In the genomic region with DNA sequence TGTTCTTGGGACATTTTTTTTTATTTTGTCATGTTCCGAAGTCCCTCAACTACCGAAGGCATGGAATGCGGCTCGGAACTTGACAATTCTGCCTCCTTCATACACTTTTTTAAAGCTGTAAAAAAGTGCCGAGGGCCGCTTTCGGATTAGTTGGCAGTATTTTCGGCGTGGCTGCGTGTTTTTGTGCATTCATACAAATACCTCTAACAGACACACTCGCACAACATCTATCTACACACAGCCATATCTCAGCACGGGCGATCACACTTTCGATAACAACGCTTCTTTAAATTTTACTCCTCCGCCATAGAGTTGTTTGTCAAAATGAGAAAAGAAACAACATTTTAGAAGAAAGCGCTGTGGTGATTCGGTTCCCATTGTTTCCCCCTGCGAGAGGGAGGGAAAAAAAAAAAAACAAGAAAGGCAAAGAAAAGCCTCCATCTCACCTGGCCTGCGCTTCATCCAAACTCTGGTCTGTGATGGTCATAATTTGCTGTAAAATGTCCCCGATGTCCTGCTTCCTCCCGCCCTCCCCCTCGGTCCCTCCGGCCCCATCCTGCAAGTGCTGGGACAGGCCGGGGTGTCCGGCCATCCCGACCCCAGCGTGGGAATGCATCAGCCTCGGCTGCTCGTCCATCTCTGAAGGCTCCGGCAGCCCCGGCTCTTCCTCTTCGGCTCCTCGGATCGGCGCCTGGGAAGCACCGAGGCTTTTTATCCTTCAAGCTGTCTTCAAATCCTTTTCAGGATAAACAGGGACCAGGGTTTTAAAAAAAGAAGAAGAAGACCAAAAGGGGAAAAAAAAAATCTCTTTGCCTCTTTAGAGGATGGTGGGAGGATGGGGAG, we compare ENCODE assay signal across 8 mouse cellular contexts. TPM values are rescaled to one million over a fixed set of nuclear protein-coding genes. Genes with fewer than 3 reads are reported as not detected.
DNase-seq lines count a peak whose midpoint lies in the region; ATAC-seq and TF ChIP-seq lines count a peak whose summit lies in the region.

No protein-coding gene starts in this region.

- no peaks in the 10 kb centered on the region for H3K9me3 ChIP-seq in embryonic facial prominence, embryonic 15.5 days (replicated peaks)

- H3K4me2 ChIP-seq in embryonic facial prominence, embryonic 15.5 days (replicated peaks): peak overlapping the region; percentile 56
- H3K4me2 ChIP-seq in myocyte (ENCODE audit: low read depth): peak overlapping the region; percentile 87

- WGBS in embryonic facial prominence, embryonic 15.5 days: under 1% methylated on average over 37 of the region's 37 CpGs

- no peaks in the 10 kb centered on the region for H3K27me3 ChIP-seq in embryonic facial prominence, embryonic 15.5 days
- no peaks in the 10 kb centered on the region for H3K27me3 ChIP-seq in myocyte (ENCODE audit: control insufficient read depth, insufficient read depth, insufficient read length)

- H3K27ac ChIP-seq in embryonic facial prominence, embryonic 15.5 days (replicated peaks): peak overlapping the region; percentile 99

- peak overlapping the region; percentile 90 for H3K9ac ChIP-seq in embryonic facial prominence, embryonic 15.5 days

- intact Hi-C loops in heart, postnatal 25 days (cut with DNase I): loop anchor here (2.0 to 5.0 kb wide), 2 partner anchors 48 to 214 kb away; no protein-coding TSS in a partner anchor
- intact Hi-C loops in heart, postnatal 36 days (cut with DNase I): loop anchor here (2.0 to 10.0 kb wide), 5 partner anchors 38 to 336 kb away; no protein-coding TSS in a partner anchor

- no peak for ATAC-seq in embryonic facial prominence, embryonic 15.5 days (ENCODE audit: insufficient number of reproducible peaks, low FRiP score, low TSS enrichment, low read depth)

- TF ChIP-seq POLR2A in myocyte (IDR thresholded peaks at IDR 0.05; ENCODE audit: insufficient read length, low read depth): no peak

- peak; percentile 96 for DNase-seq in heart, adult 11 months
- DNase-seq in heart, postnatal 25 days (ENCODE audit: low spot score): no peak
- peak; percentile 42 for DNase-seq in adrenal gland, postnatal 25 days
- DNase-seq in heart, postnatal 36 days: peak; percentile 48 to 72
- DNase-seq in liver: peak; percentile 34
- DNase-seq in c-Kit-positive CD71-positive TER-119-positive erythroid progenitor cells, embryonic 14.5 days (ENCODE audit: low spot score): no peak

- peaks cover 24% of the 10 kb centered on the region for H3K4me1 ChIP-seq in embryonic facial prominence, embryonic 15.5 days

- no peak overlapping the region for H3ac ChIP-seq in myocyte (ENCODE audit: control insufficient read depth, insufficient read length)

- H3K79me2 ChIP-seq in myocyte (ENCODE audit: control insufficient read depth, insufficient read depth): peaks cover 50% of the 10 kb centered on the region

- peak overlapping the region; percentile 83 for H3K4me3 ChIP-seq in embryonic facial prominence, embryonic 15.5 days (replicated peaks)
- peak overlapping the region; percentile 91 for H3K4me3 ChIP-seq in myocyte

- no peaks in the 10 kb centered on the region for H3K36me3 ChIP-seq in embryonic facial prominence, embryonic 15.5 days
- no peaks in the 10 kb centered on the region for H3K36me3 ChIP-seq in myocyte (ENCODE audit: control insufficient read depth, insufficient read depth)

TF ChIP-seq in myocyte, 11 proteins besides CTCF, POLR2A, EP300 and RAD21:
- TF ChIP-seq MAX (IDR thresholded peaks at IDR 0.05; ENCODE audit: low read depth) (no peak), POLR2AphosphoS2 (IDR thresholded peaks at IDR 0.05; ENCODE audit: insufficient read length, low read depth) (no peak), USF1 (IDR thresholded peaks at IDR 0.05; ENCODE audit: low read depth) (no peak), TCF3 (IDR thresholded peaks at IDR 0.05; ENCODE audit: insufficient read length, low read depth) (no peak), MYOD1 (IDR thresholded peaks at IDR 0.05; ENCODE audit: control insufficient read depth in 1 of 3, insufficient read length in 2 of 3, low read depth in 2 of 3) (no peak)

RNA-seq across cellular contexts. Expression of a gene that starts 1.0 kb away (rescaled TPM):
- 10 to 100 TPM; 51.3 to 55.2 TPM for total RNA-seq in heart, postnatal 25 days (2021)
- total RNA-seq in adrenal gland, postnatal 25 days (2021): 194 and 198 TPM in 2 replicates
- polyA plus RNA-seq in embryonic facial prominence, embryonic 15.5 days (2015; fragmentation: Nextera tagmentation; extraction: Ambion mirVana): 29.5 and 33.3 TPM in 2 replicates
- 10 to 100 TPM; 47.2 to 63.0 TPM for total RNA-seq in heart, postnatal 36 days (2021)
- polyA plus RNA-seq in myocyte (2012; fragmentation: generic; extraction: Trizol): 11.4 TPM

Comparison
In these comparisons a context has a peak if more than half of its experiments do, and no peak if none do; other contexts are left out.
1. DNase-seq: peak in heart, adult 11 months (single experiment), adrenal gland, postnatal 25 days (single experiment), heart, postnatal 36 days (2 of 2) and liver (single experiment); none in heart, postnatal 25 days (single experiment) and c-Kit-positive CD71-positive TER-119-positive erythroid progenitor cells, embryonic 14.5 days (single experiment).